Mouse (Mus musculus): ENCODE results near the gene Reep3.

DNA sequence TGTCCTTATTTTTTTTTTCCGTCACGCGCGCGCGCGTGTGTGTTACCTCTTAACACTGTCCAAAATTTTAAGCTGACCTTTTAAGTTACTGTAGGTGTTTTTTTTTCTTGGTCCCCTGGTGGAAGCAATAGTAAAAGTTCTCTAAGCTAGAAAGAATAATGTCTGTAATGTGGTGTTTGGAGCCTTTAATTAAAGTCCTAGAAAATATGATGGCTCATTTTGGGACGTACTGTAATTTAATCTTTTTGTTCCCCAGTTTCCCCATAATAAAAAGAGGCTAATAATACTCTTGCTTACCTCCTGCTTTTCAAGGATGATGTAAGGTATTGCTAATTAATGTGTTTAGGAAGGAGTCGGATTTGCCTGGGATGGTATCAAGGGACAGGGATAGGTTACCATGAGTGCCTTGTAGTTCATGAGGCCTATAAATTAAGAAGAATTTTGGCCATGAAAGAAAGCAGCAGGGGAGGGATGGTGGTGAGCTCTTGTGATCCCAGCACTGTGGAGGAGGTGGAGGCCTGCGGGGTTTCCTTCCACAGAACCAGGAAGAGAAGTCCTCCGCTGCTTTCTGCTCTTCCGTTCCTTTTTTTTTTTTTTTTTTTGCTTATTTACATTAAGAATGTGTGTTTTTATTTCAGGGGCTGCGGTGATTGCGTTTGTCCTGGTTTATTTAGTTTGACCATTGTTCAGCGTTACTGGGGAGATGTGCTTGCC is 849 bp upstream of the Reep3 start:
- TF ChIP-seq POLR2A (IDR thresholded peaks at IDR 0.05; ENCODE audit: insufficient read length, low read depth): no peak
- TF ChIP-seq MAX (IDR thresholded peaks at IDR 0.05; ENCODE audit: low read depth): no peak

All from myocyte (in vitro differentiated cells).